Mouse (Mus musculus): ENCODE measurements around the gene Hmgb2. TPM values are rescaled to one million over a fixed set of nuclear protein-coding genes. Genes with fewer than 3 reads are reported as not detected.

Hmgb2 gene
- polyA plus RNA-seq, 1 experiment from 2014 or later = 258 TPM

- ATAC-seq (ENCODE audit: low read depth) = no peak
- no peaks in the 10 kb centered on the region for H3K4me1 ChIP-seq (ENCODE audit: control insufficient read depth, insufficient read depth, low read length)
- no peaks in the 10 kb centered on the region for H3K9me3 ChIP-seq (ENCODE audit: control insufficient read depth, low read length)
Observed at GRCm38 (mm10) chr8:57538601-57539000, 26.9 kb downstream of the Hmgb2 start.

GRCm38 (mm10) chr8:57540110-57540838 is 28.6 kb downstream of the Hmgb2 start:
- peak; percentile 88 for DNase-seq (ENCODE audit: low spot score)

More at GRCm38 (mm10) chr8:57538601-57539000, 26.9 kb downstream of the Hmgb2 start:
- Histone ChIP-seq H3K4me3 (ENCODE audit: low read depth, low read length) (no peak overlapping the region), H3K9ac (ENCODE audit: low read depth, low read length) (no peak overlapping the region), H3K4me2 (ENCODE audit: low read depth, low read length) (no peak overlapping the region), H3K27ac (replicated peaks; ENCODE audit: low read depth, low read length) (no peak overlapping the region), H3K36me3 (ENCODE audit: control insufficient read depth, insufficient read depth, low read length) (peaks cover 17% of the 10 kb centered on the region), H3K27me3 (replicated peaks; ENCODE audit: control insufficient read depth, insufficient read depth, low read length) (no peaks in the 10 kb centered on the region)
- 90% methylated on average over 7 of the region's 7 CpGs for WGBS
- no peak for DNase-seq (ENCODE audit: low spot score)

GRCm38 (mm10) chr8:57540951-57541350 is 29.2 kb downstream of the Hmgb2 start:
- no peaks in the 10 kb centered on the region for H3K9me3 ChIP-seq (ENCODE audit: control insufficient read depth, low read length)
- H3K27me3 ChIP-seq (replicated peaks; ENCODE audit: control insufficient read depth, insufficient read depth, low read length) = no peaks in the 10 kb centered on the region
- no peak overlapping the region for H3K4me3 ChIP-seq (ENCODE audit: low read depth, low read length)
- no peak overlapping the region for H3K9ac ChIP-seq (ENCODE audit: low read depth, low read length)
- no peak for ATAC-seq (ENCODE audit: low read depth)
- H3K27ac ChIP-seq (replicated peaks; ENCODE audit: low read depth, low read length) = no peak overlapping the region
- no peak overlapping the region for H3K4me2 ChIP-seq (ENCODE audit: low read depth, low read length)
- DNase-seq (ENCODE audit: low spot score) = no peak
- 85% methylated on average over 11 of the region's 11 CpGs for WGBS
- peaks cover 4% of the 10 kb centered on the region; the same call in 1 of the 2 replicates for H3K4me1 ChIP-seq (ENCODE audit: control insufficient read depth, insufficient read depth, low read length)
- peaks cover 5% of the 10 kb centered on the region; the same call in 1 of the 2 replicates for H3K36me3 ChIP-seq (ENCODE audit: control insufficient read depth, insufficient read depth, low read length)

More at GRCm38 (mm10) chr8:57540110-57540838, 28.6 kb downstream of the Hmgb2 start:
- 47% methylated on average over 12 of the region's 12 CpGs for WGBS
- no peak overlapping the region for H3K4me3 ChIP-seq (ENCODE audit: low read depth, low read length)
- H3K4me1 ChIP-seq (ENCODE audit: control insufficient read depth, insufficient read depth, low read length) = peaks cover 4% of the 10 kb centered on the region; the same call in 1 of the 2 replicates
- peak; percentile 41; the same call in 1 of the 2 replicates for ATAC-seq (ENCODE audit: low read depth)
- H3K27ac ChIP-seq (replicated peaks; ENCODE audit: low read depth, low read length) = no peak overlapping the region; the same call in 1 of the 2 replicates
- H3K9me3 ChIP-seq (ENCODE audit: control insufficient read depth, low read length) = no peaks in the 10 kb centered on the region
- H3K9ac ChIP-seq (ENCODE audit: low read depth, low read length) = no peak overlapping the region
- peaks cover 12% of the 10 kb centered on the region for H3K36me3 ChIP-seq (ENCODE audit: control insufficient read depth, insufficient read depth, low read length)
- H3K27me3 ChIP-seq (replicated peaks; ENCODE audit: control insufficient read depth, insufficient read depth, low read length) = no peaks in the 10 kb centered on the region
- no peak overlapping the region for H3K4me2 ChIP-seq (ENCODE audit: low read depth, low read length)

GRCm38 (mm10) chr8:57541405-57541804 is 29.7 kb downstream of the Hmgb2 start:
- no peak for ATAC-seq (ENCODE audit: low read depth)
- 82% methylated on average over 9 of the region's 9 CpGs for WGBS
- Histone ChIP-seq H3K4me3 (ENCODE audit: low read depth, low read length) (no peak overlapping the region), H3K27ac (replicated peaks; ENCODE audit: low read depth, low read length) (no peak overlapping the region), H3K9me3 (ENCODE audit: control insufficient read depth, low read length) (no peaks in the 10 kb centered on the region), H3K36me3 (ENCODE audit: control insufficient read depth, insufficient read depth, low read length) (peaks cover under 1% of the 10 kb centered on the region; the same call in 1 of the 2 replicates), H3K4me2 (ENCODE audit: low read depth, low read length) (no peak overlapping the region), H3K9ac (ENCODE audit: low read depth, low read length) (no peak overlapping the region), H3K4me1 (ENCODE audit: control insufficient read depth, insufficient read depth, low read length) (peaks cover 4% of the 10 kb centered on the region; the same call in 1 of the 2 replicates), H3K27me3 (replicated peaks; ENCODE audit: control insufficient read depth, insufficient read depth, low read length) (no peaks in the 10 kb centered on the region)
- no peak for DNase-seq (ENCODE audit: low spot score)

- Histone ChIP-seq H3K27me3 (replicated peaks; ENCODE audit: control insufficient read depth, insufficient read depth, low read length) (no peaks in the 10 kb centered on the region), H3K4me1 (ENCODE audit: control insufficient read depth, insufficient read depth, low read length) (peaks cover 4% of the 10 kb centered on the region; the same call in 1 of the 2 replicates), H3K36me3 (ENCODE audit: control insufficient read depth, insufficient read depth, low read length) (no peaks in the 10 kb centered on the region), H3K27ac (replicated peaks; ENCODE audit: low read depth, low read length) (no peak overlapping the region), H3K4me3 (ENCODE audit: low read depth, low read length) (no peak overlapping the region), H3K9me3 (ENCODE audit: control insufficient read depth, low read length) (no peaks in the 10 kb centered on the region), H3K9ac (ENCODE audit: low read depth, low read length) (no peak overlapping the region), H3K4me2 (ENCODE audit: low read depth, low read length) (no peak overlapping the region)
- DNase-seq (ENCODE audit: low spot score) = no peak
- 84% methylated on average over 3 of the region's 3 CpGs for WGBS
- ATAC-seq (ENCODE audit: low read depth) = no peak
Observed at GRCm38 (mm10) chr8:57546401-57546800, 34.7 kb downstream of the Hmgb2 start.

- Histone ChIP-seq H3K27me3 (replicated peaks; ENCODE audit: control insufficient read depth, insufficient read depth, low read length) (no peaks in the 10 kb centered on the region), H3K4me3 (ENCODE audit: low read depth, low read length) (no peak overlapping the region), H3K4me1 (ENCODE audit: control insufficient read depth, insufficient read depth, low read length) (peaks cover 4% of the 10 kb centered on the region; the same call in 1 of the 2 replicates), H3K9me3 (ENCODE audit: control insufficient read depth, low read length) (no peaks in the 10 kb centered on the region), H3K9ac (ENCODE audit: low read depth, low read length) (no peak overlapping the region), H3K27ac (replicated peaks; ENCODE audit: low read depth, low read length) (no peak overlapping the region), H3K4me2 (ENCODE audit: low read depth, low read length) (no peak overlapping the region), H3K36me3 (ENCODE audit: control insufficient read depth, insufficient read depth, low read length) (no peaks in the 10 kb centered on the region)
- 88% methylated on average over 3 of the region's 3 CpGs for whole genome bisulfite sequencing
- ATAC-seq (ENCODE audit: low read depth) = no peak
- DNase-seq (ENCODE audit: low spot score) = no peak
Observed at GRCm38 (mm10) chr8:57546834-57547233, 35.1 kb downstream of the Hmgb2 start.

- WGBS = 69% methylated on average over 12 of the region's 12 CpGs
Observed at GRCm38 (mm10) chr8:57547581-57547980, 35.9 kb downstream of the Hmgb2 start.

GRCm38 (mm10) chr8:57552102-57553032 is 40.7 kb downstream of the Hmgb2 start:
- Histone ChIP-seq H3K9me3 (ENCODE audit: control insufficient read depth, low read length) (no peaks in the 10 kb centered on the region), H3K36me3 (ENCODE audit: control insufficient read depth, insufficient read depth, low read length) (no peaks in the 10 kb centered on the region), H3K4me1 (ENCODE audit: control insufficient read depth, insufficient read depth, low read length) (no peaks in the 10 kb centered on the region), H3K27ac (replicated peaks; ENCODE audit: low read depth, low read length) (no peak overlapping the region), H3K4me2 (ENCODE audit: low read depth, low read length) (no peak overlapping the region), H3K9ac (ENCODE audit: low read depth, low read length) (no peak overlapping the region), H3K27me3 (replicated peaks; ENCODE audit: control insufficient read depth, insufficient read depth, low read length) (no peaks in the 10 kb centered on the region), H3K4me3 (ENCODE audit: low read depth, low read length) (no peak overlapping the region)
- ATAC-seq (ENCODE audit: low read depth) (no peak), DNase-seq (ENCODE audit: low spot score) (no peak)
- WGBS = 83% methylated on average over 14 of the region's 14 CpGs

More at GRCm38 (mm10) chr8:57547581-57547980, 35.9 kb downstream of the Hmgb2 start:
- no peaks in the 10 kb centered on the region for H3K27me3 ChIP-seq (replicated peaks; ENCODE audit: control insufficient read depth, insufficient read depth, low read length)
- no peak for ATAC-seq (ENCODE audit: low read depth)
- H3K4me1 ChIP-seq (ENCODE audit: control insufficient read depth, insufficient read depth, low read length) = peaks cover 4% of the 10 kb centered on the region; the same call in 1 of the 2 replicates
- no peak overlapping the region for H3K27ac ChIP-seq (replicated peaks; ENCODE audit: low read depth, low read length)
- no peak overlapping the region for H3K4me2 ChIP-seq (ENCODE audit: low read depth, low read length)
- no peak overlapping the region for H3K9ac ChIP-seq (ENCODE audit: low read depth, low read length)
- DNase-seq (ENCODE audit: low spot score) = no peak
- no peaks in the 10 kb centered on the region for H3K36me3 ChIP-seq (ENCODE audit: control insufficient read depth, insufficient read depth, low read length)
- H3K9me3 ChIP-seq (ENCODE audit: control insufficient read depth, low read length) = no peaks in the 10 kb centered on the region
- H3K4me3 ChIP-seq (ENCODE audit: low read depth, low read length) = no peak overlapping the region

All from embryonic facial prominence, embryonic 14.5 days (tissue).